Mouse (Mus musculus) neural tube, embryonic 13.5 days (tissue): ENCODE measurements around the gene Babam2. TPM values are rescaled to one million over a fixed set of nuclear protein-coding genes. Genes with fewer than 3 reads are reported as not detected.

Experiments used
- ATAC-seq: fragments of 200-750 bp; cut with Nextera tagmentation; 2 replicates; pipeline ENCODE4 v1.8.0; 2017; ENCODE audit warnings: low read depth, mild to moderate bottlenecking, moderate TSS enrichment, moderate library complexity
- H3K27ac ChIP-seq: fragments of 300-500 bp; sonication (generic); replicated peaks from 2 replicates; pipeline ENCODE4 v1.5.1; 2015; ENCODE audit warnings: moderate library complexity, mild to moderate bottlenecking, inconsistent platforms
- H3K27me3 ChIP-seq: fragments of 300-500 bp; sonication (generic); 2 replicates; pipeline ENCODE4 v1.6.1; 2015; ENCODE audit warnings: mild to moderate bottlenecking, inconsistent platforms
- H3K36me3 ChIP-seq: fragments of 300-500 bp; sonication (generic); 2 replicates; pipeline ENCODE4 v1.6.1; 2015; ENCODE audit warnings: mild to moderate bottlenecking, inconsistent platforms
- H3K4me1 ChIP-seq: fragments of 300-500 bp; sonication (generic); replicated peaks from 2 replicates; pipeline ENCODE4 v1.6.1; 2015; ENCODE audit warnings: inconsistent platforms
- H3K4me2 ChIP-seq: fragments of 300-500 bp; sonication (generic); 2 replicates; pipeline ENCODE4 v1.6.1; 2015; ENCODE audit warnings: inconsistent platforms, mild to moderate bottlenecking, moderate library complexity
- H3K4me3 ChIP-seq: fragments of 300-500 bp; sonication (generic); 2 replicates; pipeline ENCODE4 v1.5.1; 2015; ENCODE audit warnings: mild to moderate bottlenecking, inconsistent platforms
- H3K9ac ChIP-seq: fragments of 300-500 bp; sonication (generic); 2 replicates; pipeline ENCODE4 v1.6.1; 2015; ENCODE audit warnings: moderate library complexity, mild to moderate bottlenecking, inconsistent platforms
- H3K9me3 ChIP-seq: fragments of 300-500 bp; sonication (generic); 2 replicates; pipeline ENCODE4 v1.6.1; 2016; ENCODE audit warnings: inconsistent platforms
- WGBS: fragments of 180-500 bp; shearing (Covaris S2); methylation state at CpG from one replicate; pipeline ENCODE4 v1.1.7; 2015; 5-methylcytosine and 5-hydroxymethylcytosine counted together
- polyA plus RNA-seq: library from polyadenylated mRNA; unstranded; fragments of >200 nt; fragmentation: Nextera tagmentation; extraction: Ambion mirVana; gene quantifications from 2 replicates; pipeline ENCODE4 v1.2.1, GENCODE M21; 2015

Gene Babam2
- polyA plus RNA-seq, 1 experiment from 2014 or later = 54.4 TPM

DNA sequence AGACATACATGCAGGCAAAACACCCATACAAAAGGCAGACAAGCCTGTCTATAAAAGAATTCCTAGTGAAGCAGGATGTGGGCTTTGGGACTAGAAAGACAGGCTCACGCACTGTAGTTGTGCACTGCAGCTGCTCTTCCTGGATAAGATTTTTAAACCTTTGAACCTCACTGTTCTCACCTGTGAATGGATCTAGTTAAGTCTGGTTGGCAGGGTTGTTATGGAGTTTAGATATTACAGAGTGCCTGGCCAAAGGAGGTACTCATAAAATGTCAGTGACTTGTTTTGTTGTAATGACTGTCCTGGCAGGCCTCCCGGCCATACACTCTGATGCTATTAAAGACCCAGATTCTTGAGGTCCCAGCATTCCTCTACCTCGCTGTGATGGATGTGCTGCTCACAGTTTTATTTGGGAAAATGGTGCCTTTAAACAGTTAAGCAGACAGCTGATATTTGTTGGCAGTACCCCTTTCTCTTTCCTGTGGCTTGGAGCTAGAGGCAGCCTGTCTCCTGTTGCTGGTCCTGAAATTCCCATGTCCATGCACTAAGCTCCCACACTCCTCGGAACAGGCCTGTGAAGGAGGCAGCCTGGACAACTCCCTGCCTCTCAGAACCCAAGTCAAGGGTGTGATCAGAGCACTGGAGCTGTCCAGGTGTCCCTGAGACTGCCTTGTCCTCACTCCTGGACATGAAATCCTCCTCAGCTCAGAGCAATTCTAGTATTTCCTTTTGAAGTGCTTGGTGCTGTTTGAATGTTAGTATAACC lies 299.9 kb downstream of the Babam2 start:
- no peaks in the 10 kb centered on the region for H3K4me1 ChIP-seq
- H3K4me3 ChIP-seq = no peak overlapping the region
- no peak overlapping the region for H3K4me2 ChIP-seq
- no peak for ATAC-seq
- no peaks in the 10 kb centered on the region for H3K9me3 ChIP-seq
- H3K27ac ChIP-seq = no peak overlapping the region
- WGBS = 81% methylated on average over 4 of the region's 4 CpGs
- no peaks in the 10 kb centered on the region for H3K36me3 ChIP-seq
- no peak overlapping the region for H3K9ac ChIP-seq
- no peaks in the 10 kb centered on the region for H3K27me3 ChIP-seq

DNA sequence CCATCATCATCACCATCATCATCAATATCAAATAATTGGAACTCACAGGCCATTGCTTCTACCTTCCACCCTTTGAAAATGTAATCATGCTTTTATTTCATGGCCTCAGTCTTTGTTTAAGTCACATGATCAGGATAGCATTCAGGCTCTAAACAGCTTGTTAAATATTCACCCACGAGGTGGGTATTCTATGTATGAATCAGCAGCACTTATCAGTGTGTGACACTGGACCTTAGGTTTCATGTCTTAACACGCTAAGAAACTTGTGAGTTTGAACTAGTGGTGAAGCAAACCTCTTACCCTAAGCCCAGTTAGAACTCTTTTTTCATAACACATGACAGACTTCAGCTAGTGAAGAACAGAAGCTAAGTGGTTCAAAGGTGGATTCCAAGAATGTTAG lies 301.3 kb downstream of the Babam2 start:
- Histone ChIP-seq H3K9ac (no peak overlapping the region), H3K9me3 (no peaks in the 10 kb centered on the region), H3K27me3 (no peaks in the 10 kb centered on the region), H3K4me1 (no peaks in the 10 kb centered on the region), H3K4me2 (no peak overlapping the region), H3K4me3 (no peak overlapping the region), H3K36me3 (no peaks in the 10 kb centered on the region), H3K27ac (no peak overlapping the region)
- no peak for ATAC-seq
- 85% methylated on average over 2 of the region's 2 CpGs for WGBS

DNA sequence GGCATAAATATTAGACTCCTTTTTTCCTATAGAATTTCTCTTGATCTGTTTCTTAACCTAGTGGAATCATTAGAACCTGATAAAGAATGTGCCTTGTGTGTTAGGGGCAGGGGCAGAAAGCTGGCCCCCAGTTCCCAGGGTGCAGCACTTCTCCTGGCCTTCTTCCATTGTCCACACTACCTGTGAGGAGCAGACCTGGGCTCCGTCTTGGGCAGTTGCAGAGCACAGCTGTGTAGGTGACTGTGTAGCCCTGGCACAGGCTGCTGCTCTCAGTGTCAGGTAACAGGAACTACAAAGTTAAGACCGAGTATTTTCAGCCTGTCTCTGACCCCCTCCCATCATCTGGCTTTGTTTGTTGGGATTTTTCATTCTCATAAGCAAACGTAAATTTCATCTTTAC lies 302.6 kb downstream of the Babam2 start:
- no peak for ATAC-seq

GRCm38 (mm10) chr5:32001266-32001665 lies 303.8 kb downstream of the Babam2 start:
- H3K27me3 ChIP-seq = no peaks in the 10 kb centered on the region
- no peaks in the 10 kb centered on the region for H3K9me3 ChIP-seq
- ATAC-seq = no peak
- H3K4me3 ChIP-seq = no peak overlapping the region
- H3K36me3 ChIP-seq = no peaks in the 10 kb centered on the region
- H3K27ac ChIP-seq = no peak overlapping the region
- H3K9ac ChIP-seq = no peak overlapping the region
- H3K4me1 ChIP-seq = no peaks in the 10 kb centered on the region
- no peak overlapping the region for H3K4me2 ChIP-seq
- 90% methylated on average over 9 of the region's 9 CpGs for WGBS

More for the DNA sequence above, 302.6 kb downstream of the Babam2 start:
- no peak overlapping the region for H3K4me3 ChIP-seq
- H3K9ac ChIP-seq = no peak overlapping the region
- no peaks in the 10 kb centered on the region for H3K4me1 ChIP-seq
- no peak overlapping the region for H3K4me2 ChIP-seq
- no peaks in the 10 kb centered on the region for H3K36me3 ChIP-seq
- H3K27ac ChIP-seq = no peak overlapping the region
- no peaks in the 10 kb centered on the region for H3K9me3 ChIP-seq
- 72% methylated on average over 3 of the region's 3 CpGs for WGBS
- H3K27me3 ChIP-seq = no peaks in the 10 kb centered on the region

GRCm38 (mm10) chr5:32001771-32002170 lies 304.3 kb downstream of the Babam2 start:
- Histone ChIP-seq H3K36me3 (no peaks in the 10 kb centered on the region), H3K4me1 (no peaks in the 10 kb centered on the region), H3K9ac (no peak overlapping the region), H3K27me3 (no peaks in the 10 kb centered on the region), H3K4me2 (no peak overlapping the region), H3K4me3 (no peak overlapping the region), H3K27ac (no peak overlapping the region), H3K9me3 (no peaks in the 10 kb centered on the region)
- no peak for ATAC-seq
- WGBS = 77% methylated on average over 3 of the region's 3 CpGs

DNA sequence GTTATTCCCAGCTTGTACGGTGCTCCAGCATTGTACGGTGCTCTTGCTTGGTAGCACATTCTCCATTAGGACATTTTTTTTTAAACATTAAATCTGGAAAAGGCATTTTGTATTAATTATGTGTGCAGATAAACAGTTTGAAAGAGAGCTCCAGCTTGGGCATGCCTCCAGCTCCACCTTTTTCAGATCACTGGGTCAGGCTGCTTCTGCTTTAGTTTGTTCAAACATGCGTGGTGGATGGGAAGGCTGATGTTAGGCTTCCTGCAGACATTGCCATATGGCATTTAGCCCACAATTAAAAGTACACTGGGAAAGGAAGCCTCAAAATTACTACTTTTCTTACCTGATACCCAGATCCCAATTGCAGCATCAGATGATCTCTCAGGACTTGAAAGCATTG lies 310.9 kb downstream of the Babam2 start:
- no peaks in the 10 kb centered on the region for H3K4me1 ChIP-seq
- ATAC-seq = no peak
- H3K9ac ChIP-seq = no peak overlapping the region
- WGBS = 83% methylated on average over 3 of the region's 3 CpGs
- H3K9me3 ChIP-seq = no peaks in the 10 kb centered on the region
- H3K27me3 ChIP-seq = no peaks in the 10 kb centered on the region
- no peak overlapping the region for H3K4me3 ChIP-seq
- H3K36me3 ChIP-seq = no peaks in the 10 kb centered on the region
- H3K4me2 ChIP-seq = no peak overlapping the region
- H3K27ac ChIP-seq = no peak overlapping the region

- H3K9me3 ChIP-seq = no peaks in the 10 kb centered on the region
- H3K4me1 ChIP-seq = no peaks in the 10 kb centered on the region
- no peak for ATAC-seq
- no peak overlapping the region for H3K9ac ChIP-seq
- H3K4me3 ChIP-seq = no peak overlapping the region
- H3K27ac ChIP-seq = no peak overlapping the region
- no peak overlapping the region for H3K4me2 ChIP-seq
- no peaks in the 10 kb centered on the region for H3K27me3 ChIP-seq
- no peaks in the 10 kb centered on the region for H3K36me3 ChIP-seq
- WGBS = 80% methylated on average over 4 of the region's 4 CpGs
Observed at GRCm38 (mm10) chr5:32010056-32010455, 312.6 kb downstream of the Babam2 start.

GRCm38 (mm10) chr5:32013053-32013452 lies 315.6 kb downstream of the Babam2 start:
- H3K4me2 ChIP-seq = no peak overlapping the region
- no peaks in the 10 kb centered on the region for H3K9me3 ChIP-seq
- H3K27me3 ChIP-seq = no peaks in the 10 kb centered on the region
- no peak overlapping the region for H3K9ac ChIP-seq
- no peaks in the 10 kb centered on the region for H3K4me1 ChIP-seq
- H3K36me3 ChIP-seq = no peaks in the 10 kb centered on the region
- no peak for ATAC-seq
- no peak overlapping the region for H3K4me3 ChIP-seq
- H3K27ac ChIP-seq = no peak overlapping the region
- 83% methylated on average over 2 of the region's 2 CpGs for WGBS

DNA sequence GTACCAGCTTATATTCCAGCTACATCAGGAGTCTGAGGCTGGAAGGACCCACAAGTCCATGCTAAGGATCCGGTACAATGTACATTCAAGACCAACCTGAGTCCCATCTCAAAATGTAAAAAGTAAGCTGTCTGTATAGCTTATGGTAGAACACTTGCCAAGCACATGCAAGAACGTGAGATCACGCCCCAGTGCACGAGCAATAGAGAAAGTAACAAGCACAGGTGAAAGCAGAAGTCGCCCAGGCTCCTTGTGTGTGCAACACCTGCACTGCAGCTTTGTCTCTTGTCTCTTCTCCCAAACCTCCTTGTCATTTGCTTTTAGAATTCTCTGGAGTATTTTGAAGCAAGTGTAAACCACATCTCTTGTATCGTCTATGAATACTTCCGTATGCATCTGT lies 317.3 kb downstream of the Babam2 start:
- Histone ChIP-seq H3K9me3 (no peaks in the 10 kb centered on the region), H3K36me3 (no peaks in the 10 kb centered on the region), H3K27ac (no peak overlapping the region), H3K4me1 (no peaks in the 10 kb centered on the region), H3K27me3 (no peaks in the 10 kb centered on the region), H3K9ac (no peak overlapping the region), H3K4me3 (no peak overlapping the region), H3K4me2 (no peak overlapping the region)
- 96% methylated on average over 7 of the region's 7 CpGs for WGBS
- ATAC-seq = no peak

DNA sequence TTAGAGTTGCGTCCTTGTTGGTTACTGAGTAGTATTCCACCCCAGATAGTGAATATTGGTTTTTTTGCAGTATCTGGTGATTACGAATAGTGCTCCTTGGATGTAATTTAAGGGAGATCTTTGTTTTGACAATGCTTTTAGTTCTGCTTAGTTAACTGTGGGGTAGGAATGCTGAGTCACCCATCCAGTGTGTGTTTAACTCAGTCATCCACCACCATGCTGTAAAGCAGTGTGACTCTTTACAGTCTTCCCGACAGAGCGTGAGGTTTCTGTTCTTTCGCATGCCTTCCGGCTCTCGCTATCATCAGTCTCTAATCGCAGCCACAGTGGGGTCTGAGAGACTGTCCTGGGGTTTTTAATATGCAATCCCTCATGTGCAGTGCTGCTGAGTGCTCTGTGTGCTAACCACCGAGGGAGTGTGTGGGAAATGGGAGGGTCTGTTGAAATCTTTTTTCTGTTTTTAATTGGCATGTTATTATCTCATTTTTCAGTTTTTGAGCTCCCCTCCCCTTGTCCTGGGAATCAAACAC lies 318.5 kb downstream of the Babam2 start:
- H3K9ac ChIP-seq = no peak overlapping the region
- no peaks in the 10 kb centered on the region for H3K27me3 ChIP-seq
- no peak for ATAC-seq
- WGBS = 74% methylated on average over 9 of the region's 9 CpGs
- H3K4me2 ChIP-seq = no peak overlapping the region
- H3K27ac ChIP-seq = no peak overlapping the region
- H3K36me3 ChIP-seq = no peaks in the 10 kb centered on the region
- H3K4me3 ChIP-seq = no peak overlapping the region
- no peaks in the 10 kb centered on the region for H3K4me1 ChIP-seq
- H3K9me3 ChIP-seq = no peaks in the 10 kb centered on the region

DNA sequence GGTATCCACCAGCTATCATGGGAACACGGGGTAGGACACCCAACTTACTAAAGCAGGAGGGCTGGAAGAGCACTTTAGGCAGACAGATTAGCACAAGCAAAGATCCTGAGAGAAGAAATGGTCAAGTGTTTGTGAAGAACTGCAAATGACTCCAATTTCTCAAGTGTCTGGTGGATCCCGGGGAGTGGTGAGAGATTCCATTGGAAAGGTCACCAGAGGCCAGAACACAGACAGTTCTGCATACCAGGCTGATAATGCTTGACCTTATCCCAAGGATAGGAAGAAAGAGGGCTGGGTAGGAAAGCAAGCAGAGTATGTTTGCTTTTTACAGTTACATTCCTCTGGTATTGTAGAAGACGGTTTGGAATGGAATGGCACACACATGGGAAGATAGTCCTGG lies 320.2 kb downstream of the Babam2 start:
- no peaks in the 10 kb centered on the region for H3K27me3 ChIP-seq
- WGBS = 82% methylated on average over 3 of the region's 3 CpGs
- H3K9ac ChIP-seq = no peak overlapping the region
- no peak overlapping the region for H3K4me3 ChIP-seq
- H3K36me3 ChIP-seq = no peaks in the 10 kb centered on the region
- ATAC-seq = no peak
- no peaks in the 10 kb centered on the region for H3K9me3 ChIP-seq
- H3K4me2 ChIP-seq = no peak overlapping the region
- no peak overlapping the region for H3K27ac ChIP-seq
- no peaks in the 10 kb centered on the region for H3K4me1 ChIP-seq

GRCm38 (mm10) chr5:32018276-32018675 lies 320.8 kb downstream of the Babam2 start:
- no peaks in the 10 kb centered on the region for H3K9me3 ChIP-seq
- no peak overlapping the region for H3K27ac ChIP-seq
- H3K27me3 ChIP-seq = no peaks in the 10 kb centered on the region
- no peak overlapping the region for H3K9ac ChIP-seq
- no peak for ATAC-seq
- 99% methylated on average over 2 of the region's 2 CpGs for WGBS
- no peaks in the 10 kb centered on the region for H3K36me3 ChIP-seq
- no peak overlapping the region for H3K4me2 ChIP-seq
- H3K4me1 ChIP-seq = no peaks in the 10 kb centered on the region
- H3K4me3 ChIP-seq = no peak overlapping the region
